Mouse (Mus musculus) retina, postnatal 1 day (tissue): Measurements from ENCODE around the gene Gm11985.
A peak's percentile ranks its signal among the peaks of the same experiment; 100 is the strongest.

Experiments
- DNase-seq: peaks from one replicate; pipeline ENCODE4 v3.0.0-alpha.2; 2012

Gm11985 gene

GRCm38 (mm10) chr11:7188469-7188868, at the start of gene Gm11985:
Gm11985 (minus strand) TSS chr11:7188569.
- no peak for DNase-seq

GRCm38 (mm10) chr11:7237712-7238111, 49.3 kb upstream of the Gm11985 start:
- no peak for DNase-seq

GRCm38 (mm10) chr11:7236751-7237150, 48.4 kb upstream of the Gm11985 start:
- no peak for DNase-seq

DNA sequence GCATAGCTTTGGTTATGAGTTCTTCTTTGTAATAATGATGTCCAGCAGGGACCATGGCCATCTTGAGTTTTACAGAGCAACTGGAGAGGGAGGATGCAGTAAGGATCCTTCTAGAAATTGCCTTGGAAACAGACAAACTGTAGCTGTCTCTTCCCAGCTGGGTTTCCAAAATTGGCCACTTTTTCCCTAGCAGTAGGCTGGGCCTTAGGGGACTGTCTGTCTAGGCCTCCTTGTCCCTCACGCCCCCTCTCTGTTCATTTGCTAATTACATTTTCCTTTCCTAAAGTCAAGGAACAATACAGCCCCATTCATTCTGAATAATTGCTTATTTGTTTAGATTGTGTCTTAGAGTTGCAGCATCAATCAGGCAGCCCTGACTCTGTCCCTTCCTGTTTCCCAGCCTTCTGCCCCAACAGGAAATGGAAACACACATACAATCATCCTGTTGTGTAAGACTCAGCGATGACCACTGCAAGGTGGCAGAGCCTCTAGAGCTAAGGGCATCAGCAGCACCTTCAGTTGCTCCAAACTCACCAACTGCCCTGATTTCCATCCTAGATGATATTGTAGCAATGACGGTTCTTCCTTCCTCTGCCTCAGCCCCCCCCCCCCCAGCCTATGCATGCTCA, 46.7 kb upstream of the Gm11985 start:
- no peak for DNase-seq

GRCm38 (mm10) chr11:7234436-7234835, 46.1 kb upstream of the Gm11985 start:
- no peak for DNase-seq

GRCm38 (mm10) chr11:7233333-7233732, 45.0 kb upstream of the Gm11985 start:
- no peak for DNase-seq

- DNase-seq = no peak
These were observed 43.6 kb upstream of the Gm11985 start for GRCm38 (mm10) chr11:7231958-7232357.

DNA sequence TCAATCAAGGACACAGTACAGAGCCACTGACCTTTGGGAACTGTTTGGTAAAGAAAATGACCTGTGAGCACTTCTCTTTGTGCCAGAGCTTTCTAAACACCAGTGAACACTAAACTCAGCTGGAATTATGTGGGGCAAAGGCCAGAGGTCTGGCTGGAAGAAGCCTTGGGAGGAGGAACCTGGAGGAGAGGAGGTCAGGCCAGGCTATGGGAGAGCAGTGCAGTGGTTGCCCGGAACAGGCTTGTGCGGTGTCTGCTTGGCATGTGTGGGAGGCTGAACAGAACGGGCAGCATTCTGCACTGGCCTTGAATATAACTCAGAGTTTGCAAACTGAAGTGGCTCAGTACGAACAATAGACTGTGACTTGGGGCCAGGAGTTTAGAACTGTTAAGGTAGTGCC, 41.6 kb upstream of the Gm11985 start:
- DNase-seq = no peak

- DNase-seq = no peak
These were observed 39.7 kb upstream of the Gm11985 start for GRCm38 (mm10) chr11:7228107-7228506.

GRCm38 (mm10) chr11:7226810-7227550, 38.6 kb upstream of the Gm11985 start:
- no peak for DNase-seq

DNA sequence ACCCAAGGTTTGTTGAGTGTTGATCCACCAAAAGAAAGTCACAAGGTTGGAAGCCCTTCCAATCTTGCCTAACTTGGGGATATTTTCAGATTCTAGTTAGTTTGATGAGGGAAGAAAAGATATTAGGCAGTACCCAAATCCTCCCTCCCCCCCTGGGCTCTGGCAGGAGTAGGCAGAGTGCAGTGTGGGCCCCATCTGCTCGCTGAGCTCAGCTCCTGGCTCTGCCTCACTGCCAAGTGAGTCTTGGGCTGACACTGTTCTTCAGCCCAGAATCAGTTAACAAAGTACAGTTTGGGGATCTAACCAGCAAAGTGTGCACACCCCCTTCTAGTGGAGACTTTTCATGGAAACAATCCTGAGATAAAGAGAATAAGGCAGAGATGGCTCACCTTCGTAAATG, 37.8 kb upstream of the Gm11985 start:
- DNase-seq = no peak

GRCm38 (mm10) chr11:7221826-7222225, 33.5 kb upstream of the Gm11985 start:
- DNase-seq = peak; percentile 33

DNA sequence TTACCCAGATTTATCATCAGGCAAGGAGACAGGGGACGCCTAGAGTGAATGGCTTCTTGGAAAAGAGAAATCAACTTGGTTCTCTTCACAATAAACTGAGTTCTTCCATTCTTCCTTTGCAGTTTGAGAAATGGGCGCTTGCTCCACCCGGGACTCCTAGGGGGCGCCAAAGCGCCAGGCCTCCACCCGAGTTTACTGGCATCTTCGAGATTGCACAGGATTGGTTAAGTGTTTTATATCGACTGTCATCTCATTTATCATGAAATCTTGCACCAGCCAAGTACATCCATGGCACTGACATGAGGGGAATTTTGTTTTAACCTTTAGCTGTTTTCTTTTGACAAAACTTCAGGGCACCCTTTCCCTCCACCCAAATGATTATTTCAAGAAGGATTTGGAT, 27.3 kb upstream of the Gm11985 start:
- DNase-seq = peak; percentile 69

DNA sequence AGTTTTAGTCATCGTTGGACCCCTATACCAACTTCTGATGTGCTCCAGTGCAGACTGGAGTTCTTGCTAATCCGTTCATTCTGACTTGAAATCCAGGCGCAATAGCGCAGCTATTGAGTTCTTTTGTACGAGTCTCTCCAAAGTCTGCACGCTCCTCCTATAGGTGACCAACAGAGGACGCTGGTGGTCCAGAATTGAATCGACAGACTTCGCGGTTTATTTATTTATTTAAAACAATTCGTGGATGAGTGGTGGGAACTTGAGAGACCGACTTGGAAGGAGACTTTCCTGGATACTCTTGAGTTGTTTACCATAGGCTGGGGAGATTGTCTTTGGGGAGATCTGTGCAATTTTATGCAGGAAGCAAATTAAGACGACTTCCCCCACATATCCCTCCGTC, 26.4 kb upstream of the Gm11985 start:
- peak; percentile 72 for DNase-seq

- DNase-seq = no peak
These were observed 25.9 kb upstream of the Gm11985 start for GRCm38 (mm10) chr11:7214342-7214660.

- DNase-seq = peak; percentile 77
These were observed 25.4 kb upstream of the Gm11985 start, which contains the start of gene Igfbp3 for GRCm38 (mm10) chr11:7213501-7214341. Igfbp3 (minus strand) TSS chr11:7213923.

DNA sequence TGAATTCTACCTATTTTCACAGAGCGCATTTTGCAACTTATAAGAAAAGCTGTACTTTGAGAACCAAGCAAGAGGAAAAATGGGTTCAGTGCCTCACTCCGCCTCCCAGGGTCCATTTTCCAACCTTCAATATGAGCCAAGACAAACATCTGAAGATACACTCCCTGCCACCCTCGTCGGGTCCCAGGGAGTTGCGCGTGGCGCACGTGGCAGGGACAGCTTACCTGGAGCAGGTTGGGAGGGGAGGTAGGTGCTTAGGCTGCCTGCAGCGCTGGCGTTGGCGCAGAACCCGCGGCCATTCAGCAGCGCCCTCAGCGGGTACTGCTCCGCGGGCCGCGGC, 24.8 kb upstream of the Gm11985 start:
- no peak for DNase-seq

DNA sequence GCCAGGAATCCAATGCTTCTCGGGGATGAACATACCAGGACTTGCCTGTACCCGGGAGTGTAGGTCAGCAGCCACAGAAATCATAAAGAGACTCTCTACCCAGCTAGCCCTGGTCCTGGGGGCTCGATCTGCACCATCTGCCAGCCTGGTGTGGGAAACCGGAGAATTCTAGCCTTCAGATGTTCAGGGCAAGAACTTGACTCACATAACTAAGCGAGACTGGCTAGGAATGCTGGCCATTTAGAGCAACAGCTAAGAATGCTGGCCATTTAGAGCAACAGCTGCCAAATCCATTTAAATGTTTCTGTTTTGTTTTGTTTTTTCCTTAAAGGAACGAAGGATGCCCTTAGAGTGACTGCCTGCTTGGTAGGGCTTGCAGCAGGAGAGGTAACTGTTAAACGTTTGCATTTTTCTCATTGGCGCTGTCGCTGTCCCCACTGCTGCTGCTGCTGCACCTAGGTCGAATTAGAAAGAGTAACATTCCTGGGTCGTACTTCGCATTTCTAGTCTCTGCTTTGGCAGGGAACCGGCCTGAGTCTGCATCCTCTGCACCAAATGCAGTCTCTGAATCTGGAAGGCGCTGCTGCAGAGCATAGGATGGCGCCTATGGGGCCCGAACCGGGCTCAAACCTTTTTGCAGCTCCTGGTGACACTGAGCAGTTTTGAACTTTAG, 23.9 kb upstream of the Gm11985 start:
- peak; percentile 14 for DNase-seq

DNA sequence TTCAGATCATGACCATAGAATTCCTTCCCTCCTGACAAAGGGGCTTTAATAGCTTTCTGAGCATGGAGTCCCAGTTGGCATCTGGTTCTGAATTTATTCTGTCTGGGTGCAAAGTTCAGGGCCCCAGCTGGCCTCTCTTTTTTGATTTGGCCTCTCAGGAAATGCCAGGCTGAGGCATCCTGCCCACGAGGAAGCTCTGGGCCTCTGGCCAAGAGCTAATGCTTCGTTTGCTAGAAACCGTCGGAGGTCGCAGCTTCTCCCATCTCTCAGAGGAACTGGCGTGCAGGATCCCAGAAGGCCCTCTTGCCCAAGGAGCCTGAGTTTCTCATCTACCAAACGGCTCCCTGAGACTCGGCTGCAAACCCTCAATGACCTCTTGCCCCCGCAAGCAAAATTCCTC, 22.8 kb upstream of the Gm11985 start:
- DNase-seq = peak; percentile 52

- DNase-seq = peak; percentile 77
These were observed 22.0 kb upstream of the Gm11985 start for GRCm38 (mm10) chr11:7210343-7210742.

DNA sequence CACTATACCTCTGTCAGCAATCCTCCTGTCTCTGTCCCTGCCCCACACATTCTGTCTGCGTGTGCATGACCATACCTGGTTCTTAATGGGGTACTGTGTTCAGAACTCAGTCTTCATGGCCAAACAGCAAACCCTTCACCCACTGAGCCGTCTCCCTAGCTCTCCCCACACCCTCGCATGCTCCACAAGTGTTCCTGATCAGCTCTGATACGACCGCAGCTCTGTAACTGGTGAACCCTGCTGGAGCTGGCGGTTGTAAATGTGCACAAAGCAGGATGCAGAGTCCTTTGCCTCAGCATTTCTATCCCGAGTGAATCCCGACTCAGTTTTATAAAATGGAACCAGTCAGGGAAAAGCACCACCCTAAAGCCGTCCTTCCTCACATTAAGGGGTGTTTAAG, 15.5 kb upstream of the Gm11985 start:
- DNase-seq = no peak

- no peak for DNase-seq
These were observed 13.8 kb upstream of the Gm11985 start for GRCm38 (mm10) chr11:7202206-7202605.

DNA sequence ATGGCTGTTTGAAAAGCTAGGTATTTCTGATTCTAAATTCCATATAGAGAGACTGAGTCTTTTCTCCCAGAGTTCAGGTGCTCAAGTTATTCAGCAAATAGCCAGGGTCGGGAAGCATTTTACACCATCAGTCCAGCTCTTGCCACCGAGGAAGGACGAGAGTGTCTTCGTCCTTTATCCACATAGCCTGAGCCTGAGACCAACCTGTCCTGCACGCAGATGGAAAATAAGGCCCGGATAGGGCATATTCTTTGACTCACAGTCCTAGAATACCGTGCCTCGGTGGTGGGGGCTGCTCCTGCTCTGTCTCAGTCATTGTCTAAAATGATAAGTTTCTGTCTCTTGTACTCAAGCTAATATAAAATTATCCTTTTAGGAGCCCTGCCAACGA, 12.0 kb upstream of the Gm11985 start:
- DNase-seq = no peak
